Mouse (Mus musculus) midbrain, postnatal 0 days (tissue): ENCODE data around the gene Baz1b. TPM values are rescaled to one million over a fixed set of nuclear protein-coding genes. Genes with fewer than 3 reads are reported as not detected.
A peak's percentile ranks its signal among the peaks of the same experiment; 100 is the strongest.

ENCODE experiments used
- ATAC-seq: fragments of 200-750 bp; cut with Nextera tagmentation; 2 replicates; pipeline ENCODE4 v1.8.0; 2017; ENCODE audit warnings: moderate number of reproducible peaks, mild to moderate bottlenecking, moderate TSS enrichment, moderate library complexity; ENCODE audit not compliant: low FRiP score
- DNase-seq: peaks from one replicate; pipeline ENCODE4 v3.0.0-alpha.2; 2015; ENCODE audit warnings: low spot score
- H3K27ac ChIP-seq: fragments of 300-500 bp; sonication (generic); 2 replicates; pipeline ENCODE4 v1.5.1; 2014; ENCODE audit warnings: low read depth, mild to moderate bottlenecking, low read length, mixed read lengths
- H3K27me3 ChIP-seq: fragments of 300-500 bp; sonication (generic); 2 replicates; pipeline ENCODE4 v1.6.1; 2014; ENCODE audit warnings: low read length, control low read depth, mixed read lengths; ENCODE audit not compliant: insufficient read depth
- H3K36me3 ChIP-seq: fragments of 300-500 bp; sonication (generic); 2 replicates; pipeline ENCODE4 v1.6.1; 2014; ENCODE audit warnings: low read length, control low read depth, mixed read lengths; ENCODE audit not compliant: insufficient read depth
- H3K4me1 ChIP-seq: fragments of 300-500 bp; sonication (generic); 2 replicates; pipeline ENCODE4 v1.6.1; 2014; ENCODE audit warnings: mild to moderate bottlenecking, control low read depth, antibody characterized with exemption, low read length, mixed read lengths; ENCODE audit not compliant: insufficient read depth
- H3K4me2 ChIP-seq: fragments of 300-500 bp; sonication (generic); 2 replicates; pipeline ENCODE4 v1.6.1; 2014; ENCODE audit warnings: low read depth, mild to moderate bottlenecking, low read length, mixed read lengths; ENCODE audit not compliant: poor library complexity, severe bottlenecking
- H3K4me3 ChIP-seq: fragments of 300-500 bp; sonication (generic); 2 replicates; pipeline ENCODE4 v1.5.1; 2014; ENCODE audit warnings: low read depth, mild to moderate bottlenecking, low read length, moderate library complexity
- H3K9ac ChIP-seq: fragments of 300-500 bp; sonication (generic); replicated peaks from 2 replicates; pipeline ENCODE4 v1.6.1; 2014; ENCODE audit warnings: mild to moderate bottlenecking, low read length, moderate library complexity, mixed read lengths; ENCODE audit not compliant: poor library complexity, severe bottlenecking
- H3K9me3 ChIP-seq: fragments of 300-500 bp; sonication (generic); 2 replicates; pipeline ENCODE4 v1.6.1; 2016; ENCODE audit warnings: low read length, control low read depth
- CTCF ChIP-seq: IDR thresholded peaks from 2 replicates; pipeline ENCODE4 v1.5.1; 2016; ENCODE audit warnings: antibody characterized with exemption, mild to moderate bottlenecking
- WGBS: fragments of 180-500 bp; shearing (Covaris S2); extraction: QIAGEN DNeasy Blood & Tissue Kit; methylation state at CpG from one replicate; pipeline ENCODE4 v1.1.7; 2014; 5-methylcytosine and 5-hydroxymethylcytosine counted together
- polyA plus RNA-seq: library from polyadenylated mRNA; unstranded; fragments of >200 nt; fragmentation: Nextera tagmentation; extraction: Ambion mirVana; gene quantifications from 2 replicates; pipeline ENCODE4 v1.2.1, GENCODE M21; 2015
- total RNA-seq: library from RNA; depleted of rRNA; stranded (reverse); fragments of >200 nt; gene quantifications from 2 replicates; pipeline ENCODE4 v1.2.3, GENCODE M21; 2014

Gene Baz1b
- total and polyA plus RNA-seq, 2 experiments from 2014 or later, result 12.5 to 33.4 TPM

DNA sequence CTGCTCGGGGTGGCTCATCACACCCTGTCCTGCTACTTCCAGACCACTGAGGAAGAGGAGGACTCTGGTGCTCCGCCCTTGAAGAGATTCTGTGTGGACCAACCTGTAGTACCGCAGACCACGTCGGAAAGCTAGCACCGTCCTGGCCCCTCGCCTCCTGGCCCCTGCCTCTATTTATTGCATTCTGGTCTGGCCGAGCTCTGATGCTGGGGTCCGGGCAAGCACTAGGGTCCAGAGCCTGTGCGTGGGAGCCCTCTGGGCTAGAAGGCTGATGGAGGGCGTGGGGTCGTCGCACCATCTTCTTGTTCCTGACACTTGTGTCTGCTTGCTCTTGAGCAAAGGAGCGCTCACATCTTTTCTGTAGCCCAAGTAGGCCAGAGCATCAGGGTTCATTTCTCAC, 6.3 kb upstream of the Baz1b start:
- H3K27ac ChIP-seq, result no peak overlapping the region
- peaks cover 49% of the 10 kb centered on the region for H3K36me3 ChIP-seq
- no peaks in the 10 kb centered on the region for H3K27me3 ChIP-seq
- no peak overlapping the region for H3K4me3 ChIP-seq
- TF ChIP-seq CTCF, result no peak
- H3K9ac ChIP-seq, result no peak overlapping the region
- H3K4me1 ChIP-seq, result no peaks in the 10 kb centered on the region
- no peak for ATAC-seq
- 93% methylated on average over 14 of the region's 14 CpGs for WGBS
- no peaks in the 10 kb centered on the region for H3K9me3 ChIP-seq
- DNase-seq, result no peak
- no peak overlapping the region for H3K4me2 ChIP-seq

DNA sequence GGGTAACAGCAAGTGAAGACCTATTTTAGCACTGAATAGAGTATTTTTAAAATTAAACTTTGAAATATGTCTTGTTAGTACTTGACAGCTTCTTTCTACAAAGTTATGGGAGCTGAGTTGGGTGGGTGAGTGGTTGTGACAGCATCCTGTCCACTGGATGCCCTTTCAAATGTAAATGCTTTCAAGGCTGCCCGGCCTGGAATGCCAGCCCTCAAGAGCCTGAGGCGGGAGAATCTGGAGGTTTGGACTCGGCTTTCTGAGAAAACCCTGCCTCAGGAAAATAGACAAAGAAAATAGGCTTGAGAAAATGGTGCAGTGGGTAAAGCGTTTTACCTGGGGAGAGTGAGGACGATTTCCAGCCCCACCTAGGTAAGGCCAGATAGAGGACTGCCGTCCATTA, 5.3 kb upstream of the Baz1b start:
- 67% methylated on average over 6 of the region's 6 CpGs for WGBS
- Histone ChIP-seq H3K4me1 (no peaks in the 10 kb centered on the region), H3K4me3 (no peak overlapping the region), H3K27me3 (no peaks in the 10 kb centered on the region), H3K27ac (no peak overlapping the region), H3K9ac (no peak overlapping the region), H3K4me2 (no peak overlapping the region), H3K9me3 (no peaks in the 10 kb centered on the region), H3K36me3 (peaks cover 48% of the 10 kb centered on the region)
- no peak for DNase-seq
- no peak for TF ChIP-seq CTCF
- ATAC-seq, result no peak

DNA sequence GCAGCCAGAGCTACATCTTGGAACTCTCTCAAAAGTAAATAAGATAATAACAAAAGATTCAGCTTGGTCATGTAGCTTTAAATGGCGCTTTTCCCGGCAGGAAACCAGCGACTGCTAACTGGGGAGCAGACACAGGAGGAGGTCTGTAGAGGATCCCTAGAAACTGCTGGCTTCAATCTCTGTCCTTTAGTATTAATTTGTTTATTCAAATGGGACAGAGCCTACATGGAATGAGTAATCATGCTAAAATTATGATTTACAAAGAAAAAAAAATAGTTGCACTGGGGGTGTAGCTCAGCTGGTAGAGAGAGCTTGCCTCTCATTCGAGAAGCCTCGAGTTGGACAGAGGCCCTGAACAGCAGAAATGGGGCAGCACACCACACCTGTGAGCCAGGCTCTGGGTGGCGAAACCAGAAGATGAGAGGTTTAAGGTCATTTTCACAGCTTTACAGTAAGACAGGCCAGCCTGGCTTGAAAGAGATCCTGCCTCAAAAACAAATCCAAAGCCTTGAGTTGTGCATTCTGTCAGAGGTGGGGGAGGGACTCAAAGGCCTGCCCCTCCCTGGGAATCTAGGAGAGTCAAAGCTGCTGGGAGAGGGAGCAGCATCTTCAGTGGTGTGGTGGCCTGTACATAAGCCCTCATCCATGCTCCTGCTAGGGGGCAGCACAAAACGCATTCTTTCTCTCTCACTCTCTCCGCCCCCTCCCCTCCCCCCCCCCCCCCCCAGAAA, 3.8 kb upstream of the Baz1b start:
- Histone ChIP-seq H3K36me3 (peaks cover 34% of the 10 kb centered on the region), H3K9me3 (no peaks in the 10 kb centered on the region), H3K4me2 (no peak overlapping the region), H3K27me3 (no peaks in the 10 kb centered on the region), H3K27ac (no peak overlapping the region), H3K9ac (no peak overlapping the region), H3K4me3 (no peak overlapping the region), H3K4me1 (no peaks in the 10 kb centered on the region)
- TF ChIP-seq CTCF, result no peak
- ATAC-seq, result no peak
- no peak for DNase-seq
- WGBS, result 58% methylated on average over 8 of the region's 8 CpGs

DNA sequence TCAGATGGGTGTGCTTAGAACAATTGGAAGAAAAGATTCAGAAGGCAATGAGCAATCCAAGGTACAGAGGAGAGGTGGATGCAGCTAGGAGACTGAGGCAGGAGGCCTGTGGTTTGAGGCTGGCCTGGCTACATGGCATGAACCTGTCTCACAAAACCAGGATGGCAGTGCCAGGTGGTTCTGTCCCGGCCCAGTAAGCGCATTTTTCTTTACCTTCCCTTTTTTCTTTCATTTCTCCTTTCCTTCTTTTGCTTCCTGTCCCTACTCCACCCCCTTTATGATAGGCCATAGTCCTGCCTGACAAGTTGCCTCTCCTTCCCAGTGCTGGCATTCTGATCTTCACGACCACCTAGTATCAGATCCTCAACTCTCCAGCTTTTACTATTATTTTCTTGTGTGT, 2.0 kb upstream of the Baz1b start:
- ATAC-seq, result no peak
- no peak for TF ChIP-seq CTCF
- no peak overlapping the region for H3K27ac ChIP-seq

GRCm38 (mm10) chr5:135185596-135185995, 1.5 kb upstream of the Baz1b start:
- DNase-seq (no peak), ATAC-seq (no peak)
- H3K9ac ChIP-seq, result no peak overlapping the region
- H3K27me3 ChIP-seq, result no peaks in the 10 kb centered on the region
- H3K27ac ChIP-seq, result no peak overlapping the region
- peak; percentile 37 for TF ChIP-seq CTCF
- H3K36me3 ChIP-seq, result peaks cover 13% of the 10 kb centered on the region
- no peak overlapping the region for H3K4me2 ChIP-seq
- no peaks in the 10 kb centered on the region for H3K9me3 ChIP-seq
- H3K4me1 ChIP-seq, result peaks cover 12% of the 10 kb centered on the region; the same call in 1 of the 2 replicates
- H3K4me3 ChIP-seq, result no peak overlapping the region
- WGBS, result 40% methylated on average over 3 of the region's 3 CpGs

More for the DNA sequence above, 2.0 kb upstream of the Baz1b start:
- H3K4me3 ChIP-seq, result no peak overlapping the region
- H3K27me3 ChIP-seq, result no peaks in the 10 kb centered on the region
- DNase-seq, result no peak
- H3K9me3 ChIP-seq, result no peaks in the 10 kb centered on the region
- peaks cover 19% of the 10 kb centered on the region for H3K36me3 ChIP-seq
- H3K4me2 ChIP-seq, result no peak overlapping the region
- peaks cover 12% of the 10 kb centered on the region; the same call in 1 of the 2 replicates for H3K4me1 ChIP-seq
- WGBS, result 100% methylated on average over 3 of the region's 3 CpGs
- no peak overlapping the region for H3K9ac ChIP-seq

DNA sequence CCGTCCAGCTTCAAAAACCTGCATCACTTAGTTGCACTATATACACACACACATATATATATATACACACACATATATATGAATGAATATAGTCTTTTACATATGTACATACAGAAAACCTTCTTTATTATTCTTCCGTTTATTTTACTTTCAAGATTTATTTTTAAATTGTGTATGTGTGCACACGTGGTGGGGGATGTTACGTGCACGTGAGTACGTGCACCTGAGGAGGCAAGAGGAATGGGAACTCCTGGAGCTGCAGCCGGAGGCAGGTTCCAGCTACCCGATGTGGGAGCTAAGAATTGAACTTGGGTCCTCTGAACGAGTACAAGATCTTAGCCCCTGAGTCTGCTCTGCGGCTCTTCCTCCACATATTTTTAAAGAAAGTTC, 838 bp upstream of the Baz1b start:
- Histone ChIP-seq H3K27ac (peak overlapping the region; percentile 90), H3K36me3 (peaks cover 7% of the 10 kb centered on the region), H3K4me3 (peak overlapping the region; percentile 100), H3K4me1 (peaks cover 12% of the 10 kb centered on the region; the same call in 1 of the 2 replicates), H3K27me3 (no peaks in the 10 kb centered on the region), H3K4me2 (peak overlapping the region; percentile 80), H3K9me3 (no peaks in the 10 kb centered on the region), H3K9ac (peak overlapping the region; percentile 90)
- 18% methylated on average over 10 of the region's 10 CpGs for WGBS
- no peak for DNase-seq
- no peak for TF ChIP-seq CTCF
- peak; percentile 39; the same call in 1 of the 2 replicates for ATAC-seq
